Mouse (Mus musculus) spleen, adult 12 weeks (tissue): ENCODE measurements around the gene Dmrta1.
"Not testable (repeated sequence)": the region's sequence is repeated elsewhere in the genome, so short reads cannot be mapped to it uniquely, and the experiment has no call there.

Source experiments
- DNase-seq: peaks from one replicate; pipeline ENCODE4 v3.0.0; 2022; ENCODE audit warnings: low spot score

The Dmrta1 gene

GRCm38 (mm10) chr4:89679195-89679594 lies at the start of gene Dmrta1:
Dmrta1 (plus strand) TSS chr4:89679436.
- no peak for DNase-seq

DNA sequence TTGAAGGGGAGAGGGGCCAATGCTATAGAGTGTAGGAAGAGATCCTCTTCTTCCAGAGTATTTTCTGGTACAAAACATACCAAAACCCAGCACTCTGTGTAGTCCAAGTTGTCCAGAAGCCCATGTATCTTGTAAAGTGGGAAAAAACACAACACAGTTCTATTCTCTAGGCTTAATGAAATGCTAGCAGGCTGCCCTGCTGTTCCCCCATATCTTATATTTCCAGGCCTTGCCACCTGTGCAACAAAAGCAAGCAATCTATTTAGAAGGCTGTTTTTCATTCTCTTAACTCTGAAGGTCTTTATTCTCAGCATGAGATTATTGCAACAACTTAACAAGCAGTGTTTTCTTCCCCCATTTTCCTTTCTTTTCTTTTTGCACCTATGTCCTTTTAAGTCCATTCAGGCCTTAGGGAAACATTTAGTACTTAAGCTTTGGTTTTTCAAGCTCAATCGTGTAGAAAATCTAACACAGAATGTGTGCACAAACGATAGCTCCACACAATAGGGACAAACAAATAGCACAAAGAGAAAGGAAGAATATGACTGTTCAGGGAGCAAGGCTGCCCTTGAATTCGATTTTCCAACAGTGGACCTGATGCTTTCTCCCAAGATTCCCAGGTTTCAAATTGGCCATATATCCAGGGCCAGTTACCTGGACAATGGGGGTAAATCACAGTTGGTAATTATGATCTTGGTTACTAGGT lies 48.7 kb upstream of the Dmrta1 start:
- DNase-seq, result no peak

DNA sequence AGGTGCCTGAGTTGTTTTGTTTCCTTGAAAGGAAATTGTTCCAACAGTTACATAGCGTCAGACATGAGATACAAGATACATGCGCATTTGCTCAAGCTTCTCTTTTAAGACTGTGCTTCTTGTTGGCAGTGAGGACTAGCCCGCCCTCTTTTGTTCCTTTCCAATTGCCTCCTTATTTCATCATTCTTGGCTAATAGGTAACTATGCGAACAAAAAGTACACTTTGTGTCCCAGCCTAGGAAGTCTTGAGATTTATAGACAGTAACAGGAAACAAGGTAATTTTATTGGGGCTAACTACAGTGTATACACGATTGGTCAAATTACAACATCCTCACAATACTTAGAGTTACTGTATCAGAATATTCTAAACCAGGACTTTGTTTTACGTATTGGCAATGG lies 47.7 kb upstream of the Dmrta1 start:
- no peak for DNase-seq

DNA sequence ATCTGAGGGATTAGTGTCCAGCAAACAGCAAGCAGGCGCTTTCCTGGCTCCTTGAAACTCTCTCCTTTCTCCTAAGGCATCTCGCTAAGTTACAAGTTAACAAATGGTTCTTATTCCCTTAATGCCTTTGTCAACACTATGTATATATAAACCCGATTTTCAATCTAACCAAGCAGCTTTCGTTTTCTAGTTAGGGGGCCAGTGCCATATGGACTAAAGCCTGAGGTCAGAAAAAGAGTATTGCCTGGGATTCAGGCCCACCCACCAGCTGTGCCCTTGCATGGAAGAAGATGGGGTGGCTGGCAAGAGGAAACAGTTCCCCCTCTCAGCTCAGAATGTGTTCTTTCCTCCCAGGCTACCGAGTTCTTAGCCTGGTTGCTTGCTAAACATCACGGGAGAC lies 40.6 kb upstream of the Dmrta1 start:
- DNase-seq, result no peak

GRCm38 (mm10) chr4:89644235-89645115 lies 34.8 kb upstream of the Dmrta1 start:
- no peak for DNase-seq

GRCm38 (mm10) chr4:89650352-89651311 lies 28.6 kb upstream of the Dmrta1 start:
- no peak for DNase-seq

DNA sequence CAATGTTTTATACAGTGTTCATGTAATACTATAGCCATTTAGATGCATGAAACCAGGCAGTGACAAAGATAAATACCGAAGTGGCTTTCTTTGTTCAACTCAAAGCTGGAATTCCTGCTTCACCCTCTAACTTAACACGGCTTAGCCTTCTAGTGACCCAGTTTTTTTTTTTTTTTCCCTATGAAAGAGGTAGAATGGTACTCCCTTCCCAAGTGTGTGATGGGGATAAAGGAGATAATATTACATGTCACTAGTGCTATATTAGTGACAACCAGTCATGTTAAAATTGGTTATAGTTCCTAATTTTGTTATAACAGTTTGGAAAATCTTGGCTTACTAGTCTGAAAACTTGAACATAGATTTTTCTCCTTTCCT lies 27.9 kb upstream of the Dmrta1 start:
- no peak for DNase-seq

- no peak for DNase-seq
These were observed 27.5 kb upstream of the Dmrta1 start for GRCm38 (mm10) chr4:89651779-89652178.

DNA sequence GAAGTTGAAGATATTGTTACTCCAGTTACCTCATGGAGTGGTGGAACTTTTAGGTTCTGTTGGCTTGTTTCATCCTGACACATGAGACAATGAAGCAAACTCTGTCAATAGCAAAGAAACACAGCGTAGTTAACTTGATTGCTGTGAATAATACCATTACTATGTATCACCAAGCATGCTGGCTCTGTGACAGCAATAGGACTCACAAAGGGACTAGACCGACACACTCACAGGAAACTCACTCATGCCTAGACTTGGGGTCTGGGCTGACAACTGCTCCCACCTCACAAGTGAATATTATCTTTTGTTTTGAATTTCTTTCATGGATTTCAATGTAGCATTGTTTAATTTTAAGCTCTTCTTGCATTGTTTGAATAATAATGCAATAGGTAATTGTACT lies 15.8 kb upstream of the Dmrta1 start:
- no peak for DNase-seq

GRCm38 (mm10) chr4:89674711-89675110 lies 4.5 kb upstream of the Dmrta1 start:
- no peak for DNase-seq

- DNase-seq, result no peak
These were observed 1.3 kb upstream of the Dmrta1 start for GRCm38 (mm10) chr4:89677903-89678302.

DNA sequence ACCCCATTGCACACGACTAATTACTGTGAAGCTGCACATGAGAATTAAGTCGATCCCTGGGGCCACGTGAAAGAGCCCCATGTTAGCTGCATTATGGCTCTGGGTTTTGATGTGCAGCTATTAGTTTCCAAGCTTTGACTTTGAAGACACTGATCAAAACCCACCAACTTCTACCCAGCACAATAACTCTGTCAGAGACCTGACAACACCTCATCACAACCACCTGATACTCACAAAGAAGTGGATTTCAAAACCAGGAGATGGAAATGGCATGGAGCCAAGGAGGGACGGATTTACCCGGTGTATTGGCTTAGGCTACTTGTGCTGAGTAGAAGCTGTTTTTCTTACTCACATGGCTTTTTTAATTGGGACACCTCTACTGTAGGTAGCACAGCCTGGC lies 523 bp upstream of the Dmrta1 start:
- no peak for DNase-seq

DNA sequence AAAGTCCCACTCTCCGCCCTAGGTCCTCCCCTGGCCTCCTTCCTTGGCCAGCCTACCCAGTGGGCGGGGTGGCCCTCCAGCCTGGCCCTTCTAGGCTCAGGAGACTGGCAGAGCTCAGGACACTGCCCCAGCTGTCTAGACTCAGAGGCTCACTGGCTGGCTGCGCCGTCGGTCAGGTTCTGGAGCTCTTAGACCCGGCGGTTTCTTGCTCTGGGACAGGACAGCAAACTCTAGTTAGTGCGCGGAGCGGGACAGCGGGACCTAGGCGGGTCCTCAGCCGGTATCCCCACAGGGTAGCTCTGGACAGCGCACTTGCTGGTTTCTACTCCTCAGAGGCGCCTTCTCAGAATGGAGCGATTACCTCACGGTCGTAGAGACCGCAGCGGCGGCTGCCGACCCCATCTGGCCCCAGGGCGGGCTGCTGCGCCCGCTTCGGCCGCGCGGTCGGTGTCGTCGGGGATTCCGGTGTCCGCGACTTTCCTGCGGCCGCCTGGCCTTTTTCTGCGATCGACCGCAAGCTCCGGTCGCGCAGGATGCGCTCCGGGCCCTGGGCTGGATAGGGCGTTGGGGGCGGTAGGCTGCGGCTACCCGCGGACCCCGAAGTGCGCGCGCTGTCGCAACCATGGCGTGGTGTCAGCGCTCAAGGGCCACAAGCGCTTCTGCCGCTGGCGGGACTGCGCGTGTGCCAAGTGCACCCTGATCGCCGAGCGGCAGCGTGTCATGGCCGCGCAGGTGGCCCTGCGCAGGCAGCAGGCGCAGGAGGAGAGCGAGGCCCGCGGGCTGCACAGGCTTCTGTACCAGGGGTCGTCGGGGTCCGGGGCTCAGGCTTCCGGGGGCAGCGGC lies 8.9 kb downstream of the Dmrta1 start:
- DNase-seq, result no peak

DNA sequence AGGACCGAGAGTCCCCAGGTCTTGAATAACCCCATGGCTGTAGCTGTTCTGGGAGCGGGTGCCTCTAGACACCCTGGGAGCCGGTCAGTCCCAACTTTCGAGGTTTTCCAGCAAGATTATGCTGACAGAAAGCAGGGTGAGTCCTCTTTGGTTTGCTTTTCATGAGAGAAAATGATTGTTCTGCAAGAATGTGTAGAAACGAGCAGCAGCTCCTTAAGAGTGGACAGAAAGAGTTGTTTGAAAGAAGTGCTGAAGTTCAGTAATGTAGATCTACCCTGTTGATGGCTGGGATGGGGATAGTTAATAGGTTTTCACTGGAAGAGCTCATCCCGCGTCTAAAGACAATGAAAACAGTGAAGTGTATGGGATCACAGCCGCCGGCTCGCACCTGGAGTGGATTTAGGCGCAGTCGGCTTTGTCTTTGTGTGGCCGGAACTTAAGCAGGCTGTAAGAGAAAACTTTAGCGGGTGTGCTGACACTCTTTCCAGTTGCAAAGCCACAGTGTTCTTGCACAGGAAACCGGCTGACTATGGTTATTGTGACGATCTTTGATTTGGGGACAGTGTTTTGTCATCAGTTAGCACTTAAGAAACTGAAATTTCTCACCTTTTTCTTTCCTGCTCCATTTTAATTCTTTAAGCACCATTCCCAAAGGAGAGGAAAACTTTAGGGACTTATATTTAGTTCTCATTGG lies 9.7 kb downstream of the Dmrta1 start:
- no peak for DNase-seq

DNA sequence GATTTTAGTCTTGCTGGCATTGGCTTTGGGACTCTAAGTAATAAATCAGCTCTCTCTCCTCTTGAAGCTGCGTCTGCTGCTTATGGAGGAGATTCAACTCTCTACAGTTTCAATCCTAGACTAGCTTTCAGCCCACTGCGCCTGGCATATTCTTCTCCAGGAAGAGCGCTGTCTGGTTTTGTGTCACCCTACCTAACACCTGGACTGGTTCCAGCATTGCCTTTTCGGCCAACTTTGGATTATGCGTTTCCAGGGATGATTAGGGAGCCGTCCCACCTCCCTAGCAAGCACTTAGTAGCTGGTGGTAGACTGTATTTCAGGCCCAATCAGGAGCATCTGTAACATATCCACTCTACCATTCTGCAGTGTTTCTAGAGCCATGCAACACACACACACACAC lies 12.7 kb downstream of the Dmrta1 start:
- DNase-seq, result no peak

DNA sequence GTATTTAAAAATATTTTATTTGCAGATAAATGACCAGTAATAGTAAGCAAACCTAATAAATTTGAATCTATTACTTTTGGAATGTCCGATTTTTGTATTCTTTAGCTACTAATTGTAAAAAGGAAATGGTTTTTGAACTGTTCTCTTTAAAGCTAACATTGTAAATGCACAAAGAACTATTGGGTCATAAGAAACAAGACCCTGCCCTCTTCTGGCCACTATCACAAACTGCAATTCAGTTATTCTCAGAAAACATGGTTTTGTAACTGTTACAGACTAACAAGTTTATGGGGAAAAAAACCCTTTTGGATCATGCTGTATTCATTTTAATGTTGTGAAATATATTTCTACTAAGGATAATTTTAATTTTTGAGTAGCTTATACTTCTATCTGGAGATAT lies 13.5 kb downstream of the Dmrta1 start:
- no peak for DNase-seq

DNA sequence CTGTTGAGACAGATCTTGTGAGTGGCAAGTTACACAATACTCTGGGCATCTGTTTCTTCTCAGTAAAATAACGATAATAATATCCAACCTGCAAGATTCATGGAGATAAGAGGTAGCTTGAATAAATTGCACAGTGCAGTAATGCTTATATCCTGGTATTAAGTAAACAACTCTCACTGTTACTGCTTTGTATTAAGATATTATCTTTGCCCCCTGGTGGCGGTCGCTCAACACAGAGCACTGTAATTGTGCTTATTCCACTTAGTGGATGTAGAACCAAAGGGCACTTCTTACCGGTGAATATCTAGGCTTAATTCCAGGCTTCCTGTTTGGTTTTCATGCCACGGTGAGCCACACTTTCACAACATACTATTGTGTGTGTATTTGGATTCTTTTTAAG lies 16.4 kb downstream of the Dmrta1 start:
- no peak for DNase-seq

GRCm38 (mm10) chr4:89697951-89698350 lies 18.7 kb downstream of the Dmrta1 start:
- DNase-seq, result no peak

DNA sequence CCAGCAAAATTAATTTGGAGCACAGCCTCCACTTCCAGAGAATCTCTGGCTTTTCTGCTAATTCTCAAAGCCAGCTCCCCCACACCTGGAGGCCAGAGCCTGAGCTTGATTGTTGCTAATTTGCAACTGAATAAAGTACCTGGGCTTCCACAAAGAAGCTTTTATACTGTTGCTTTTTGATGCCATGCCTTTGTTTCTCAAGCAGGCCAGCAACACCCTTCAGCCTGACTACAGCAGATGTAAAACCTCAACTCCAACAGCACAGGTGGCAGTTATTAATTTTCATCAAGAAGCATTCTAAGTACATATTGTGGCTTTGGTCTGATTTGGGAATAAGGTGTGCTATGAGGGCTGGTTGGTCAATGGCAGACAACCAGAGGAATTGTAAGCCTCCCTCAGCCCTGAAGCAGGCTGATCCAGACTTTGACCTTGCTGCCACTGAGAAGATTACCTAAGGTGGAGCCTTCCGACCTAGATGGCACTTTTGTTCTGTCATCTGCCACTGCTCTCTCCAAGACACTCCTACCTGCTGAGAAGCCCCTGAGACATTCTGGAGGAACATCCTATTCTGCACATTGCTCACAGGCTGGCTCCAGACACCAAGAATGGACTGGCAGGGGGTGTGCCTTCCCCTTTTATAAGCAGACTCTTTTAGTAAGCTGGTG lies 44.4 kb downstream of the Dmrta1 start:
- DNase-seq, result not testable (repeated sequence)
